Mouse (Mus musculus) embryonic facial prominence, embryonic 11.5 days (tissue): ENCODE data around the gene Gm44596. TPM values are rescaled to one million over a fixed set of nuclear protein-coding genes. Genes with fewer than 3 reads are reported as not detected.
A peak's percentile ranks its signal among the peaks of the same experiment; 100 is the strongest.

Experiments used
- ATAC-seq: fragments of 200-750 bp; cut with Nextera tagmentation; replicated peaks from 2 replicates; pipeline ENCODE4 v1.8.0; 2017; ENCODE audit warnings: low read depth; ENCODE audit not compliant: insufficient number of reproducible peaks, low FRiP score, low TSS enrichment
- DNase-seq: peaks from one replicate; pipeline ENCODE4 v3.0.0-alpha.2; 2015; ENCODE audit warnings: low spot score
- H3K27ac ChIP-seq: fragments of 300-500 bp; sonication (generic); replicated peaks from 2 replicates; pipeline ENCODE4 v1.5.1; 2014; ENCODE audit warnings: mild to moderate bottlenecking, low read depth, low read length, control low read depth
- H3K27me3 ChIP-seq: fragments of 300-500 bp; sonication (generic); 2 replicates; pipeline ENCODE4 v1.6.1; 2014; ENCODE audit warnings: mild to moderate bottlenecking, low read length, moderate library complexity, mixed read lengths; ENCODE audit not compliant: control insufficient read depth, insufficient read depth
- H3K36me3 ChIP-seq: fragments of 300-500 bp; sonication (generic); replicated peaks from 2 replicates; pipeline ENCODE4 v1.6.1; 2014; ENCODE audit warnings: low read depth, mild to moderate bottlenecking, low read length, moderate library complexity, mixed read lengths; ENCODE audit not compliant: control insufficient read depth, insufficient read depth
- H3K4me1 ChIP-seq: fragments of 300-500 bp; sonication (generic); 2 replicates; pipeline ENCODE4 v1.6.1; 2014; ENCODE audit warnings: low read length, mixed read lengths; ENCODE audit not compliant: control insufficient read depth, insufficient read depth
- H3K4me2 ChIP-seq: fragments of 300-500 bp; sonication (generic); 2 replicates; pipeline ENCODE4 v1.6.1; 2014; ENCODE audit warnings: low read depth, mild to moderate bottlenecking, control low read depth, low read length, moderate library complexity
- H3K4me3 ChIP-seq: fragments of 300-500 bp; sonication (generic); 2 replicates; pipeline ENCODE4 v1.5.1; 2014; ENCODE audit warnings: low read depth, low read length, control low read depth
- H3K9ac ChIP-seq: fragments of 300-500 bp; sonication (generic); replicated peaks from 2 replicates; pipeline ENCODE4 v1.6.1; 2014; ENCODE audit warnings: mild to moderate bottlenecking, control low read depth, low read length
- H3K9me3 ChIP-seq: fragments of 300-500 bp; sonication (generic); replicated peaks from 2 replicates; pipeline ENCODE4 v1.6.1; 2016; ENCODE audit warnings: mild to moderate bottlenecking, low read length, inconsistent platforms, mixed read lengths; ENCODE audit not compliant: control insufficient read depth
- WGBS: fragments of 180-500 bp; shearing (Covaris S2); extraction: QIAGEN DNeasy Blood & Tissue Kit; methylation state at CpG from one replicate; pipeline ENCODE4 v1.1.7; 2014; 5-methylcytosine and 5-hydroxymethylcytosine counted together
- polyA plus RNA-seq: library from polyadenylated mRNA; unstranded; fragments of >200 nt; fragmentation: Nextera tagmentation; extraction: Ambion mirVana; gene quantifications from 2 replicates; pipeline ENCODE4 v1.2.1, GENCODE M21; 2014

Gm44596 gene
- not detected in 2 replicates for polyA plus RNA-seq

GRCm38 (mm10) chr6:128375192-128375591 lies at the start of gene Gm44596, which contains the start of gene Tex52:
Gene Gm44596, plus strand, starts transcription at chr6:128375503.
Gene Tex52, plus strand, starts transcription at chr6:128375456.
- H3K36me3 ChIP-seq, result peaks cover 17% of the 10 kb centered on the region
- H3K27me3 ChIP-seq, result no peaks in the 10 kb centered on the region
- WGBS, result 28% methylated on average over 6 of the region's 6 CpGs
- no peak within 1 kb of the TSS for H3K9ac ChIP-seq
- no peak within 1 kb of the TSS; the same call in 1 of the 2 replicates for H3K27ac ChIP-seq
- H3K4me2 ChIP-seq, result no peak within 1 kb of the TSS
- H3K4me3 ChIP-seq, result no peak within 1 kb of the TSS
- ATAC-seq (peak; percentile 71), DNase-seq (peak; percentile 65)
- H3K9me3 ChIP-seq, result no peaks in the 10 kb centered on the region
- no peaks in the 10 kb centered on the region for H3K4me1 ChIP-seq

DNA sequence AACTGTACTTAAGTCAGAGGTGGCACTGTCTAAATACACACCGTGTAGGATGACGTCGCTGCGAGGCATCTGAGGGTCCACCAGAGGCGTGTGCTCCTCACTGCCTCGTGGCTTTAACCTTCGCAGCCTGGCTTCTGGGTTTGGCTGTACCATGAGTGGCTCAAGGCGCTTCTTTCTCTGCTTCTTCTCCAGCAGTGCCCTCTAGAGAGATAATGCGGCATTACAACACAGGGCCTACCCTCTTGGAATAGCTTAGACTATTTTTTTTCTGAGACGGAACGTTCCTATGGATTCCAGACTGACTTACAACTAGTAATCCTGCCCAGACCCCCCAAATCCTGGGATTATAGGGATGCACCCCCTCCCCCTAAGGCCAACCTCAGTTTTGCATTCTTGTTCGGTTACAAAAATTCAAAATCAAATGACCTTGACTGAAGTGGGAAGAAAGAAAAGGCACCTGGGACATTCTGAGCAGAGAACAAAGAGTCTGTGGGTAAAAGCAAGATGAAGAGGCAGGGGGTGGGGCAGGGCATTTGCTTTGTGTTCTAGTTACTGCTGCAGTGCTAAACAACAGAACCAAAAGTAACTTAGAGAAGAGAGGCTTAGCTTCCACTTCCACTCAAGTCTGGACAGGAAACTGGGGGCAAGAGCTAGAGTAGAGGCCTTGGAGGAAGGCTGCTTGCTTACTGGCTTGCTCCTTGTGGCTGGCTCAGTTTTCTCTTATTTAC lies 40.7 kb upstream of the Gm44596 start:
- Histone ChIP-seq H3K9me3 (no peaks in the 10 kb centered on the region), H3K4me3 (no peak overlapping the region), H3K4me1 (no peaks in the 10 kb centered on the region), H3K36me3 (no peaks in the 10 kb centered on the region; the same call in 1 of the 2 replicates), H3K27ac (no peak overlapping the region), H3K4me2 (no peak overlapping the region), H3K9ac (no peak overlapping the region), H3K27me3 (no peaks in the 10 kb centered on the region)
- ATAC-seq, result peak; percentile 66; the same call in 1 of the 2 replicates
- 17% methylated on average over 12 of the region's 12 CpGs for WGBS
- peak; percentile 85 for DNase-seq

GRCm38 (mm10) chr6:128337467-128337866 lies 37.8 kb upstream of the Gm44596 start:
- 82% methylated on average over 7 of the region's 7 CpGs for WGBS
- Histone ChIP-seq H3K27me3 (no peaks in the 10 kb centered on the region), H3K27ac (no peak overlapping the region), H3K4me2 (no peak overlapping the region), H3K36me3 (no peaks in the 10 kb centered on the region; the same call in 1 of the 2 replicates), H3K4me1 (no peaks in the 10 kb centered on the region), H3K4me3 (no peak overlapping the region), H3K9ac (no peak overlapping the region), H3K9me3 (no peaks in the 10 kb centered on the region)
- ATAC-seq (no peak), DNase-seq (no peak)

GRCm38 (mm10) chr6:128338876-128339275 lies 36.4 kb upstream of the Gm44596 start:
- H3K4me3 ChIP-seq, result no peak overlapping the region
- H3K9me3 ChIP-seq, result no peaks in the 10 kb centered on the region
- ATAC-seq, result no peak; the same call in 1 of the 2 replicates
- no peaks in the 10 kb centered on the region for H3K27me3 ChIP-seq
- H3K36me3 ChIP-seq, result no peaks in the 10 kb centered on the region
- H3K9ac ChIP-seq, result no peak overlapping the region
- 36% methylated on average over 5 of the region's 5 CpGs for WGBS
- no peak overlapping the region for H3K4me2 ChIP-seq
- no peaks in the 10 kb centered on the region for H3K4me1 ChIP-seq
- H3K27ac ChIP-seq, result no peak overlapping the region
- DNase-seq, result peak; percentile 41

GRCm38 (mm10) chr6:128341956-128342723 lies 33.2 kb upstream of the Gm44596 start:
- no peaks in the 10 kb centered on the region for H3K27me3 ChIP-seq
- 94% methylated on average over 11 of the region's 11 CpGs for WGBS

GRCm38 (mm10) chr6:128345623-128346022 lies 29.7 kb upstream of the Gm44596 start:
- H3K4me3 ChIP-seq, result no peak overlapping the region
- no peak for DNase-seq
- H3K27ac ChIP-seq, result no peak overlapping the region
- WGBS, result 87% methylated on average over 10 of the region's 10 CpGs
- no peak overlapping the region for H3K4me2 ChIP-seq
- ATAC-seq, result no peak
- no peaks in the 10 kb centered on the region for H3K9me3 ChIP-seq
- H3K4me1 ChIP-seq, result no peaks in the 10 kb centered on the region
- no peaks in the 10 kb centered on the region for H3K27me3 ChIP-seq
- H3K36me3 ChIP-seq, result no peaks in the 10 kb centered on the region
- no peak overlapping the region for H3K9ac ChIP-seq

More at GRCm38 (mm10) chr6:128341956-128342723, 33.2 kb upstream of the Gm44596 start:
- ATAC-seq, result no peak
- Histone ChIP-seq H3K9ac (no peak overlapping the region), H3K36me3 (no peaks in the 10 kb centered on the region), H3K9me3 (no peaks in the 10 kb centered on the region), H3K27ac (no peak overlapping the region), H3K4me2 (no peak overlapping the region), H3K4me1 (no peaks in the 10 kb centered on the region), H3K4me3 (no peak overlapping the region)
- no peak for DNase-seq

GRCm38 (mm10) chr6:128346782-128347181 lies 28.5 kb upstream of the Gm44596 start:
- no peak overlapping the region for H3K4me2 ChIP-seq
- H3K27ac ChIP-seq, result no peak overlapping the region
- no peaks in the 10 kb centered on the region; the same call in 1 of the 2 replicates for H3K36me3 ChIP-seq
- ATAC-seq (no peak), DNase-seq (no peak)
- no peak overlapping the region for H3K9ac ChIP-seq
- WGBS, result 89% methylated on average over 6 of the region's 6 CpGs
- no peaks in the 10 kb centered on the region for H3K27me3 ChIP-seq
- no peaks in the 10 kb centered on the region for H3K9me3 ChIP-seq
- no peak overlapping the region for H3K4me3 ChIP-seq
- H3K4me1 ChIP-seq, result no peaks in the 10 kb centered on the region

DNA sequence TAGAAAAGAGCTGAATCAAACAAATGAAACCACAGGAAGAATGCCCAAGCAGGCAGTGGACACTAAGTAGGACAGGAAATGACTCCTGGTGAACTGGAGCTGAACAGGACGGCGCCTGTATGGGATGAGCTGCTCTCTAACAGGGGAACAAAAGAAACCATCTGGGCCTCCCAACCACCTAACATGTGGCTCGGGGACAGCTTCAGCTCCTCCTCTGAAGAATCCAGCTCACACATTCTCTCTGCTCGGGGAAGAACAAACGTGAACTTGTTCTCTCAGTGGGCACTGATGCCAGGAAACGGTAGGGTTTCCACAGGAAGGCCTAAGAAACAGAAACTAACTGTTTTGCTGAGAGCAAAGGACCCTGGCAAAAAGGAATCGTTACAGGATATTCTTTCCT lies 25.6 kb upstream of the Gm44596 start:
- ATAC-seq (no peak), DNase-seq (no peak)
- 39% methylated on average over 7 of the region's 7 CpGs for WGBS
- Histone ChIP-seq H3K27ac (no peak overlapping the region), H3K36me3 (no peaks in the 10 kb centered on the region; the same call in 1 of the 2 replicates), H3K9me3 (no peaks in the 10 kb centered on the region), H3K27me3 (no peaks in the 10 kb centered on the region), H3K4me3 (no peak overlapping the region), H3K4me1 (no peaks in the 10 kb centered on the region), H3K9ac (no peak overlapping the region), H3K4me2 (no peak overlapping the region)
